Mouse (Mus musculus) embryo, embryonic 10 days (tissue): ENCODE measurements around the gene Tk1.

Source experiments
- DNase-seq: peaks from one replicate; pipeline ENCODE4 v3.0.0-alpha.2; 2015; ENCODE audit warnings: low spot score

The Tk1 gene

GRCm38 (mm10) chr11:117825333-117826101 is at the start of gene Tk1, which contains the start of gene Afmid:
TSS of gene Tk1 (minus strand) at chr11:117826092.
TSS of gene Afmid (plus strand) at chr11:117825924.
- DNase-seq: peak; percentile 94

DNA sequence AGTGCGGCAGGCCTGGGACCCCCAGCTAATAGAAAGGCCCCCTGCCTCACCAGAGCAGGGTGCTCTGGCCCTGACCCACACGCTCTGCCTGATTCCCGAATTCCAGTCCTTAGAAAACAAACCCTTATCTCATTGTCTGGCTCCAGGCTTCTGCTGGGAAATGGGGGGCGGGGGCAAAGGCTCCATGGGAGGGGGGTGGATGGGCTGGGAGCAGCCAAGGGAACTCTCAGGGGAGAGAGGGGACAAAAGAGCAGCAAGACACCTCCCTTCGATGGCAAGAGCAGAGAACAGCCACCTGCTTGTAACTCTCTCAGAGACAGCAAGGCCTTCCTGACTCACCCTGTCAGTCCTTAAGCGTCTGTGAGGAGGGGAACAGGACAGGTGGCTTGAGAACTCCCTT is 49.8 kb upstream of the Tk1 start:
- DNase-seq: no peak

- DNase-seq: no peak
Observed at GRCm38 (mm10) chr11:117874419-117874818, 48.5 kb upstream of the Tk1 start.

DNA sequence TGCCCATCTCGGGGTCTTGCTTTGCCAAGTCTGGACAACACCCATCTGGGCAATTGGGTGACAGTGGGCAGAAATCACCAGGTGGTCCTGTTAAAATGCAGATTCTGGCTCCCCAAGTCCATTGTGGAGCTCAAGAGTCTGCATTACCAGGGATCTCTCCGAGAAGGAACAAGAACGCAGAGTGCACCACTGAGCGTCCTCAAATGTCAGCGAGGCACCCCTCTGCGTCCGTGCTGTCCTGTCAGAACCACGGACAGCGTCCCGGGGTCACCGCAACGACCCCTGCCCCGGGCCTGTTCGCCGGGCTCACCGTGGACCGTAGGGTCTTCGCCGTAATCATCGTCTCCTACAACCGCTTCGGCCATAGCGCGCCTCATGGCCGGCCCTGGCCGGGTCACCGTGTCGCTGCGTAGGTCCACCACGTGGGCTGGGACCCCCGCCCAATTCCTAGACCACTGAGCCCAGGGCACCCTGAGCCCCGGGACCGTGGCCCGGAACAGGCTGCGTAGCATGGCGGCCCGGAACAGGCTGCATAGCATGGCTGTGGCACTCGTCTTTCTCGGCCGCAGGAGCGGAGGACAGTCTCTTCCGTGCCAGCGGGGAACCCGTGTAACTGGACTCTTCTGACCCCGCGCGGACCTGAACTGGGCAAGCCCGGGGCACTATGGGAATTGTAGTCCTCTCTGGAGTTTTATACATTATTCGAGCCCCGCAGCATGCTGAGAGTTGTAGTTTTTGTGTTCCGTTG is 47.1 kb upstream of the Tk1 start, which contains the start of gene Tha1:
Tha1 (minus strand) TSS at position 621 of the 748 bp plus-strand sequence.
- DNase-seq: peak; percentile 94

DNA sequence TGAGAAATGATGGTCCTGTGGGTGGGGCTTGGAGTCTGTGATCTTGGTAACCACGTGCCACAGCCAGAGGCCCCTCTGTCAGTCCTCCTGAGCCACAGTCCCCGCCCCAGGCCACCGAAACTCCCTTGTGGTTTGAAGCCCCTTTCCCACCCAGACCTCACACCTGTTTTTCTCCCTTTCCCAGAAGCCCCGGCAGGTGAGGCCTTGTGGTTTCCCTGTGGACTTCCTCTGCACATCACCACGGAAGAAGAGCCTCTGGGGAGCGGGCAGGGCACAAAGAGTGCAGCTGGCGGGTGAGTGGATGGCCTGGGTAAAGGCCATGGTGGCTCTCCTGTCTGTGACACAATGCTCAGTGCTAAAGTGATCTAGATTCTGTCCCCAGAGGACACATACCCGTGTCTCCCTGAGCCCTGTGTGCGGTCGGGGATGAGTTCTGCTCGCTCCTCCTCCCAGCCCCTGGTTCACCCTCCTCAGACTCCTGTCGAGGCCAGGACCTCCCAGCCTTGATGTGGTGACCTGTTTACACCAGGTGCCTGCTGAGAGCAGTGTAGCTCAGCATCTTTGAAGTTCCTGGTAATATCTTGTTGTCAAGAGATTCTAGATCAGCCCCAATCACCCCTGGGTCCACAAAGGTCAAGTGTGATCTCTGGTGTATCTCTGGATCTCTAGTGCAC is 46.2 kb upstream of the Tk1 start:
- no peak for DNase-seq

DNA sequence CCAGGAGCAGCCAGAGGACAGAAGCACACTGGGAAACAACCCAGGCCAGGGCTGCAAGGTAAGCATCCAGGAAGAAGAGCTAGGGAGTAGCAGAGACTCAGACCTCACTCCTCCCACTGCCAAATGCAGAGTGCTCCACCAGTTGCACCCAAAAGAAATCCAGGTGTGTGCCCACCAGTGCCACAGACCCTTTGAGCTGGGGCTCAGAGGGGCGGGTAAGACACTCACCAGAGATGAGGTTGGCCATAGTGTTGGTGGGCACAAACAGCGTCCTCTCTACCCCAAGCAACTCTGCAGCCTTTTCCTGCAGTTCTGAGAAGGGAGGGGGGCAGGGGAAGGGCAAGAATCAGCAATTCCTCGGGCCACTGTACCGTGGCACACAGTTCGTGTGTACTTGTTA is 45.5 kb upstream of the Tk1 start:
- no peak for DNase-seq

DNA sequence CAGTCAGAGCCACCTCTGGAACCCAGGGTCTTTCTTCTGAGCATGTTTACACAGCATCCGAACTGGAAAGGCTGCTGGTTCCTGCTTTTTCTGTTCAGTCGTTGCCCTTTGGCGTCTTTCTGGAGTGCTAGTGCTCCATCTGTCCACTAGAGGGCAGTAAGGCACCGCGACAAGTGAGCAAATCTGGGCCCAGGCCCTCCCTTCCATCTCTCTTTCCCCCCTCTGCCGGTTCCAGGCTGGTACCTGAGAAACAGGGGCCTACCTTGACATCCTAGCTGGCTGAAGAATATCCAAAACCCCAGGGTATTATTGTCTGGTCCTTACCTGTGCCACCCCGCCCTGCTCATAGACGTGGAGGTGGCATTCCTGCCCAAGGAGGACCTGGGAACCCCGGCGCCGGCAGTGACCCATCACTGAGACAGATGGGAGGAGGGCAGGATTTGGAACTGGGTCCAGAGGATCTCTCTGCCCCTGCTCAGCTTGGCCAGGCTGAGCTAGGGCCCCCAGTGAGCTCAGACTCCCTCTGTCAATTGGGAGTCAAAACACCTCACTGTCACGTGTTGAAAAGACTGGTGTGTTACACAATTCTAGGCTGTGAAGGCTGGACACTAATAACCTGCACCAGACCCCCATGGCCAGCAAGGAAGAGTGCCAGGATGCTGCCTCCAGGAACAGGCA is 44.9 kb upstream of the Tk1 start:
- DNase-seq: peak; percentile 93

DNA sequence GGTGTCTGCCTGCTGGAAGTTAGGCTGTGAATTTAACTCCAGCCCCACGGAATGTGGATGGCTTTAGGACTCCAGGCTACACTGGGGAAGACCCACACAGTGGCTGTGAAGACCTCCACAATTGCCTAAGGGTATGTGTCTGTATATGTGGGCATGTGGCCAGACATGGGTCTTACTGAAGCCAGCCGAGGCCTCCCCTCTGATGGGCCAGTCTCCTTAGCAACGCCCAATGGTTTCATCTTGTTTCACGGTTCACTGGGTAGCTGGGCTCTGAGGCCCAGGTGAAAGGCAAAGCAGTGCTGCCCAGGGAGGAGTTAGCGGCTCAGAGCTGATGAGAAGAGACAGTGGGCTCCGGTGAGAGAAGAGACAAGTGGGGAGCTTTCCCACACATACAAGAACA is 40.1 kb upstream of the Tk1 start:
- DNase-seq: peak; percentile 72

- no peak for DNase-seq
Observed at GRCm38 (mm10) chr11:117864805-117865204, 38.9 kb upstream of the Tk1 start.

GRCm38 (mm10) chr11:117863174-117863856 is 37.4 kb upstream of the Tk1 start:
- DNase-seq: no peak

DNA sequence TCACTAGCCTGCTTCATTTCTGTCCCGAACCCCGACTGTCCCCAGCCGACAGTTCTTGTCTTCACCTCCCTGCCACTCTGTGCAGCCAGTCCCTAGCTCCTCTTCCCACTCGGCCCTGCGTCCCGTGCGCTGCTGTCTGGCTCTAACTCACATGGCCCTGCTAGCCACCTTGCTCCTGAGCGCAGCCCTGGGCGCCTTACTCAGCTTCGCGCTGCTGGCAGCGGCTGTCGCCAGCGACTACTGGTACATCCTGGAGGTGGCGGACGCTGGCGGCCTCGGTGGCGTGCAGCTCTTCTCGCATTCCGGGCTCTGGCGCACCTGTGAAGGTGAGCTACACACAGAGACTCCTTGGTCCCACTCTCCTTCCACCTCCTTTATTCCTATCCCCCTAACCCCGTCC is 34.7 kb upstream of the Tk1 start, which contains the start of gene Tmem235:
Tmem235 (plus strand) TSS at position 152 of the 400 bp plus-strand sequence.
- DNase-seq: peak; percentile 33

GRCm38 (mm10) chr11:117858392-117858791 is 32.5 kb upstream of the Tk1 start:
- DNase-seq: no peak

GRCm38 (mm10) chr11:117857462-117857861 is 31.6 kb upstream of the Tk1 start:
- no peak for DNase-seq

- no peak for DNase-seq
Observed at GRCm38 (mm10) chr11:117855975-117856374, 30.1 kb upstream of the Tk1 start.

GRCm38 (mm10) chr11:117855360-117855759 is 29.5 kb upstream of the Tk1 start:
- no peak for DNase-seq

DNA sequence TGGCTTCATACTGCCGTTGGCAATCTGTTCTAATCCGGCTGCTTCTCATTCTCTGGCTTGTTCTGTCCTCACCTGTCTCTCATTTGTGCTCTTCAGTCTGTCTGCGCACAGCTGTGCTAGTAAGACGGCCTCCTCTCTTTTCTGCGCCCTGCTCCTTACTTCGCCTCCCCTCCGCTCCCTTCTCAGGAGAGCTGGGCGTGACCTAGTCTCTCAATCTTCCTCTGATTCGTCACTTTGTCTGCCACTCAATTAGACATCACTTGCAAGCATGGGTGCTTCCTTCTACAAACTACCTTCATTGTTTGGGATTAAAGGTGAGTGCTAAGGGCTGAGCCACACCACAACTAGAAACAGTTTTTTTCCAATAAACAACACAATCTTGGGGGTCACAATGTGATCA is 28.3 kb upstream of the Tk1 start:
- DNase-seq: no peak

GRCm38 (mm10) chr11:117852875-117853274 is 27.0 kb upstream of the Tk1 start:
- DNase-seq: no peak

GRCm38 (mm10) chr11:117848985-117849671 is 23.2 kb upstream of the Tk1 start, which contains the start of gene Birc5:
TSS of gene Birc5 (plus strand) at chr11:117849251.
- peak; percentile 98 for DNase-seq

DNA sequence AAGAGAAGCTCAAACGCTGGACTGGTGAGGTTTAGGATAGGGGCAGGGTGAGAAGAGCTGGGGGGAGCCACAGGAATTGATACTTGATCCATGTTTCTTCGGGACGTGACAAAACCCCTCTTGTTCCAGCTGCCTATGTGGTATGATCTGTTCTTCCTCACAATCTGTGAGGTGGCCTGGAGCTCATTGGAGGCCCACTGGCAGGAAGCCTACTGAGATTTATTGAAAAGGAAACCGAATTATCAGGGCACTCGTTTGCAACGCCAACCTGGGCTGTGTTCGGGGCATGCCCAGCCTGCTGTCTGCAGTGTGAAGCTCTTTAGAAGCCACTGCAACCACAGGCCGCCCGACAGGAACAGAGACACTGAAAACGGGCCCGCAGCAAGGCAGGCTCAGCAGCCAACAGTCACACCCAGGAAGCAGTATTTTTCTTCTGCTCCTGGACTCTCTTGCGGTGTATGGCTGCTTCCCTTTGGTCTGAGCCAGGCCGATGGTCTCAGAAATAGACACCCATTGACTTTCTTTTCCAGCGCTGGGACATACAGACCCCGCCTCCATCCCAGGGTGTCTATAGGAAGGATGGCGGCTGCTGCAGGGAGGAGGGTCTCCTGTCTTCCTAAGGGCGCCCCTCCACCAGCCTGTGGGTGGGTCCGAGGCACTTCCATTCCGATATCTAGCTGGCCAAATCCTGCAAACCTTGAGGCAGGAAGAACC is 22.5 kb upstream of the Tk1 start:
- DNase-seq: no peak

- no peak for DNase-seq
Observed at GRCm38 (mm10) chr11:117847593-117848215, 21.8 kb upstream of the Tk1 start.
